Mouse (Mus musculus) limb, embryonic 10.5 days (tissue): ENCODE data around the gene Podn. TPM values are rescaled to one million over a fixed set of nuclear protein-coding genes. Genes with fewer than 3 reads are reported as not detected.
A peak's percentile ranks its signal among the peaks of the same experiment; 100 is the strongest.

Experiments used
- DNase-seq: peaks from one replicate; pipeline ENCODE4 v3.0.0-alpha.2; 2017; ENCODE audit warnings: low spot score
- H3K27ac ChIP-seq: fragments of 300-500 bp; sonication (generic); 2 replicates; pipeline ENCODE4 v1.5.1; 2016; ENCODE audit warnings: mild to moderate bottlenecking
- H3K27me3 ChIP-seq: fragments of 300-500 bp; sonication (generic); 2 replicates; pipeline ENCODE4 v1.6.1; 2016; ENCODE audit warnings: low read depth, mild to moderate bottlenecking; ENCODE audit not compliant: poor library complexity, severe bottlenecking
- H3K36me3 ChIP-seq: fragments of 300-500 bp; sonication (generic); 2 replicates; pipeline ENCODE4 v1.6.1; 2016; ENCODE audit warnings: mild to moderate bottlenecking, moderate library complexity
- H3K4me1 ChIP-seq: fragments of 300-500 bp; sonication (generic); 2 replicates; pipeline ENCODE4 v1.6.1; 2016
- H3K4me3 ChIP-seq: fragments of 300-500 bp; sonication (generic); 2 replicates; pipeline ENCODE4 v1.5.1; 2016; ENCODE audit warnings: mild to moderate bottlenecking, moderate library complexity
- H3K9me3 ChIP-seq: fragments of 300-500 bp; sonication (generic); replicated peaks from 2 replicates; pipeline ENCODE4 v1.6.1; 2016; ENCODE audit warnings: mild to moderate bottlenecking
- WGBS: fragments of 180-500 bp; shearing (Covaris S2); methylation state at CpG from one replicate; pipeline ENCODE4 v1.1.7; 2016; 5-methylcytosine and 5-hydroxymethylcytosine counted together
- polyA plus RNA-seq: library from polyadenylated mRNA; unstranded; fragments of >200 nt; fragmentation: Nextera tagmentation; extraction: Ambion mirVana; gene quantifications from 2 replicates; pipeline ENCODE4 v1.2.1, GENCODE M21; 2016

Gene Podn
- polyA plus RNA-seq, 1 experiment from 2014 or later: 0.33 TPM

DNA sequence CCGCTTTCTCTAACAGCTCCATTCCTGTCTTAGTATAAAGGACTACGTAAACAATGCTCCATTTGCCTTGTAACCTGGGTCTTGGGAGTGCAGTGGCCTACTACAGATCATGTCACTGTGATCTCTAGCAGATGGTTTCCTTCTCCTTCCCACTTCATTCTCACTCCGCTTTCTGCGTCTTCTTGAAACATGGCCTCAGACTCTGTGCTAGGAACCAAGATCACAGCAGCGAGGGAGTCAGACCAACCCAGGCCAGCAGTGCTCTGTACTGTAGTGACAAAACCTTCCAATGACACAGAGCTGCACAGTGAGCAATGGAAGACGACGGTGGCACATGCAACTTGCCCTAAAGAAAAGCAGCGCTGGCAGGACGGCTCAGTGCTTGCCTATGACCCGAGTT is 40.4 kb downstream of the Podn start:
- DNase-seq: no peak
- Histone ChIP-seq H3K36me3 (peaks cover 85% of the 10 kb centered on the region), H3K9me3 (no peaks in the 10 kb centered on the region), H3K4me3 (no peak overlapping the region), H3K27me3 (no peaks in the 10 kb centered on the region), H3K4me1 (no peaks in the 10 kb centered on the region), H3K27ac (no peak overlapping the region)
- 93% methylated on average over 10 of the region's 10 CpGs for WGBS

DNA sequence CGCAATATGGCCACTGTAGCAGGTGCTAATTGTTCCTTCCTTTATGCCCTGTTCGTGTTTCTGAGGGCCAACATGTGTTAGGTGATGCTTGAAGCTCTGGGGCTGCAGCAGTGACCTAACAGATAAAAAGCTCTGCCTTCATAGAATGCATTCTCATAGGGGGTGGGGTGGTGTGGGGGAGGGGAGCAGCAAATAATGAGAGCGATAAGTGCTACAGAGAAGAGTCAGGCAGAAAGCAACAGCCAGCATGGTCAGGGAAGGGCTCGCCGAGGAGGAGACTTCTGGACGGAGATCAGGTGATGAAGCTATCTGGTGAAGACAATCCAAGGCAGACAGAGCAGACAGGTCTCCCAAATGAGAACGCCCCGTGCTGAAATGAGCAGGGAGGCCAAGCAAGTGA is 43.6 kb downstream of the Podn start:
- Histone ChIP-seq H3K4me3 (no peak overlapping the region), H3K4me1 (no peaks in the 10 kb centered on the region), H3K27ac (no peak overlapping the region), H3K36me3 (peaks cover 89% of the 10 kb centered on the region), H3K27me3 (no peaks in the 10 kb centered on the region), H3K9me3 (no peaks in the 10 kb centered on the region)
- no peak for DNase-seq
- 89% methylated on average over 8 of the region's 8 CpGs for WGBS

DNA sequence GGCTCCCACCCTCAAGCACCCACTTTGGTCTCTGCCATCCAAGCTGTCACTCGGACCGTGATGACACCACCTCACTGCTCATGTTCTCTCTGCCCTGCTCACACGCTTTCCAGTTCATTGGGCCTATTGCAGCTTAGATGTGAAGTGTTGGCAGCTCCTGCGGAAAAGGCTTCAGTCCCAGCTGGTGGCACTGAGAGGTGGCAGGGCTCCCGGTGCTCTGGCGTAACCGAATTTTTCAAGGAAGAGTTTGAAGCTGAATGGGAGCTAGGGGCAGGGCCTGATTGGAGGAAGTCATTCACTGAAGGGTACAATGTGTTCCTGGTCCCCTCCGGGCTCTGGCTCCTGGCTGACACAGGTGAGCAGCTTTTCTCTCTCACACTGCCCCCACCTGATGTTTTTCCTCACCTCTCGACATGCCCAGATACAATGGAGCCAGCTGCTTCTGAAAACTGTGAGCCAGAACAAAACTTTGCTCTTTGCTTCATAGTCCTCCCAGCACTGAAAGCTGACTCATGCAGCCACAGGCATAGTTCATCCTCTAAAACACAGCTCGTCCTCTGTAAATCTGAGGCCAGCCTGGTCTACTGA is 44.5 kb downstream of the Podn start:
- no peak overlapping the region for H3K27ac ChIP-seq
- H3K4me3 ChIP-seq: no peak overlapping the region
- peaks cover 91% of the 10 kb centered on the region for H3K36me3 ChIP-seq
- no peak for DNase-seq
- no peaks in the 10 kb centered on the region for H3K27me3 ChIP-seq
- no peaks in the 10 kb centered on the region for H3K4me1 ChIP-seq
- 88% methylated on average over 10 of the region's 10 CpGs for WGBS
- H3K9me3 ChIP-seq: no peaks in the 10 kb centered on the region

DNA sequence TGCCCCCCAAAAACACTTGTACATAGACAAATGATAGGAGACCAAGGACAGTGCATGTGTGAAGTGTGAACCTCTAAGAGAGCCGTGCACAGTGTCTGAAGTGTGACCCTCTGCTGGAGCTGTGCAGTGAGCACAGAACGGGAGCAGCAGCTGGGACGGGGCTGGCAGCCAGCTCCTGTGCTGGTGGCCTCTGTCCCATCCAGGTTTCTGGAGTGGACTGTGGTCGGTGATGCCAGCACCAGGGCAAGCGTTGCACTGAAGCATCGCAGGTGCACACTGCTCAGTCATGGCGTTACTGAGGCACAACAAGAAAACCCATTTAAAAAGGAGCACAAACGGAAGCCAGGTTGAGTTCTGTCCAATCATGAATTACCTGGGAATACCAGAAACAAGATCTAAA is 50.1 kb downstream of the Podn start:
- Histone ChIP-seq H3K36me3 (peaks cover 62% of the 10 kb centered on the region), H3K27ac (peak overlapping the region; percentile 27; the same call in 1 of the 2 replicates)
- WGBS: 89% methylated on average over 8 of the region's 8 CpGs

DNA sequence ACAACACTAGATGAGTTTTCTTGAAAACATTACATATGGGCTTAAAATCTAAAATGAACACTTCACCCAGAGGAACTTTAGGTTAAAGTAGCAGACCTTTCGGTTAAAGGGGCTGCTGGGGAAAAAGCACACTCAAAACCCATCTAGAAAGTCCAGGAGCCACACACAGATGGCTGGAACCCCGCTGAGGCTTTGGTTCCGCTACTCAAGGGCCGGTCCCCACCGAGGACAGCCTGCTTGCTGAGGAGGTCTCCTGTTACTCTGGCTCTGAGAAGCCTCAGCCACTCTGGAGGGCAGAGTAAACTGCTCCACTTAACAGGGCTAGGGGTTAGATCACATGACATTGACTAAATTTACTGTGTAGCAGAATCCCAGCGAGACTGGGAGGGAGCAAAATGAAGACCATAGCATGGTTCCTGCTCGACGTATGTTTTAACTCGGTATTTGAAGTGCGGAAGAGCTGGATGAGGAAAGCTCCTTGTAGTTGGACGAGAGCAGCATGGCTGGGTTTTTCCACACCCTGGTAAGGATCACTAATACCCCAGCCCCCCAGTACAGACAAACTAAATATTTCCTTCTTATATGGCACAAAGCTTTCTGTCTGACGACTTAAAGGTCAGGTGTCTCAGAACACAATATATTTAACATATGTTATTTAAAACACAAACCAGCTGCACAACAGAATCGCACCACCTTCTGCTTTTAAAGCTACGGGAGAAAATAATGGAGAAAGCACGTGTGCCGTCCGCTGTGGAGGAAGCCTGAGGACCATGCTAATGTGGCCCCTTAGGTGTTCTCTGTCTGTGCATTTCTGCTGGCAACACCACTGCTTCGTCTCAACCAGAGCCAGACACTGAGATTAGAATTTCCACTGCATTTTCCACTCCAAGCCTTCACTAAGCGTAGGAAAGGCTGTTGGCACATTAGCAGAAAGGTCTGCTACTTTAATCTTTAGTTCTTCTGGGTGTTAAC is 50.8 kb downstream of the Podn start:
- Histone ChIP-seq H3K4me1 (peaks cover 12% of the 10 kb centered on the region; the same call in 1 of the 2 replicates), H3K27ac (peak overlapping the region; percentile 27; the same call in 1 of the 2 replicates), H3K36me3 (peaks cover 55% of the 10 kb centered on the region), H3K9me3 (no peaks in the 10 kb centered on the region), H3K27me3 (no peaks in the 10 kb centered on the region), H3K4me3 (no peak overlapping the region)
- WGBS: 71% methylated on average over 19 of the region's 19 CpGs
- DNase-seq: no peak

More for the DNA sequence above, 50.1 kb downstream of the Podn start:
- H3K27me3 ChIP-seq: no peaks in the 10 kb centered on the region
- no peak overlapping the region for H3K4me3 ChIP-seq
- DNase-seq: no peak
- H3K4me1 ChIP-seq: peaks cover 12% of the 10 kb centered on the region; the same call in 1 of the 2 replicates
- no peaks in the 10 kb centered on the region for H3K9me3 ChIP-seq

DNA sequence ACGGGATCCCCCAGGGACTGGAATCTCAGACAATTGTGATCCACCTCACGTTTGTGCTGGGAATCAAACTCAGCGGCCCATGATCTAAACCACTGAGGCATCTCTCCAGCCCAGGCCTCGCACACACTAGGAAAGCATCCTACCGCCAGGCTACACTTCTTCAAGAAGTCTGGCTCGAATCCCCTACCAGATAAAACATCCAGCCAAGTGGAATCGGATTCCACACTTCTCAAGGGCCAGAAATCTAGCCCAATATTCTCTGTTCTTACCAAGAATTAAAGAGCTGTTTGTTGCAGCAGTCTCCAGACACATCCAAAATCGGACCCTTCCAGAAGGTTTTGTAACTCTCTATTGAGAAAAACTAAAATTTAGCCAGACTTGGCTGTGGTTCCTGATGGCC is 59.2 kb downstream of the Podn start:
- H3K27me3 ChIP-seq: peaks cover 27% of the 10 kb centered on the region
- no peak overlapping the region for H3K27ac ChIP-seq
- no peak overlapping the region for H3K4me3 ChIP-seq
- WGBS: 87% methylated on average over 8 of the region's 8 CpGs
- H3K36me3 ChIP-seq: 0 out of 2 replicates have a peak, but pooled peaks cover 3% of the 10 kb centered on the region
- no peaks in the 10 kb centered on the region for H3K9me3 ChIP-seq
- H3K4me1 ChIP-seq: peaks cover 10% of the 10 kb centered on the region
- no peak for DNase-seq

DNA sequence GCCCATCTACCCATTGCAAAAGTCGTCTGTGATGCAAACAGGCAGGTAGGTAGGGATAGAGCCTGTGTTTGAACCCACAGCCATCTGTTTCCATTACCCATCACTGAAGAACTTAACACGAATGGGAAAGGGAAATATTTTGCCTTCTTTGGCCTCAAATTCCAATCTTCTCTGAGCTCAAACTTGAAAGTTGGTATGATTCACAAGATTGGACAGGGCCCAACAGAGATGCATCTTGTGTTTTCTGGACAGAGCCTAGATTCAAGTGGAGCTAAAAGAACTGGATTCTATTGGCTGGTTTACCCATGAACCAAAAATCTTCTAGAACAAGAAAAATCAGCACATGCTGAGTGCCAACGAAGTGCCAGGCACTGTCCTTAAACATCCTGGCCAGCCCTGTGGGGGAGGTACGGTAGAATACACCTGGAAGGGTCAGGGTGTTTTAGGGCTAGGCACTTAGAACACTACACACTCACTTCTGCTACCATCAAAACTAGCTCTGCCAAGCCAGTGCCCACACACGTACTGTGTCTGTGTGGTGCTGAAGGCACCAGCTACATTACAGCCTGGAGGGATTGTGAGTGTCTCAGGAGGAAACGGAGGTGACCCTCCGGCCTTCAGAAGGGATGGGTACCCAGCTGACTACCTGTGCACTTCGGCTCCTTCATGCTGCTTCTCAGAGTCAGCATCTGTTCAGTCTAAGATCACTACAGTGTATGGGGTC is 63.0 kb downstream of the Podn start:
- H3K27me3 ChIP-seq: peaks cover 66% of the 10 kb centered on the region

DNA sequence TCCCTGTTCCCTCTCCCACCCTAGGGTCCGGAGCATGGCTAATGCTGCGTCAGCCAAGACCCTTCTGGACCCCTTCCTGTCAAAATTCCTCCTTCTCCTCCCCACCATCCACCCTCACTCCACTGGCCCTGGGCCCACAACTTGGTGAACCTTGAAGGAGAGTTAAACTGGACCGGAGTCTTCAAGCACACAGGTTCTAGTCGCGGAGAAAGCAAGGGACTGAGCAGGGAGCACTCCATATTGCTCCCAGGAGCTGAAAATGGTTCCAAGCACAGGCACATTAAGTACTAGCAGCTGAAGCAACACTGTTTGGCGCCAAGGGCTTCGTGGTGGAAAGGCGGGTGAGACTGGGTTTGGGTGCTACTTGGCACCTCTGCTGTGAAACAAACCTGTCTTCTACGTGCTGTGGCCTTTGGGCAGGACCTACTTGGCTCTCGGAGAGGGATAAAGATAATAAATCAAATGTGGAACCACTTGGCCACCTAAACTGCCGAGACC is 63.8 kb downstream of the Podn start:
- WGBS: 17% methylated on average over 11 of the region's 11 CpGs
- Histone ChIP-seq H3K9me3 (no peaks in the 10 kb centered on the region), H3K4me1 (peaks cover 22% of the 10 kb centered on the region), H3K27ac (peak overlapping the region; percentile 69), H3K4me3 (peak overlapping the region; percentile 65), H3K36me3 (no peaks in the 10 kb centered on the region), H3K27me3 (peaks cover 72% of the 10 kb centered on the region)
- DNase-seq: peak; percentile 46

More for the DNA sequence above, 63.0 kb downstream of the Podn start:
- H3K4me3 ChIP-seq: no peak overlapping the region
- WGBS: 84% methylated on average over 8 of the region's 8 CpGs
- no peaks in the 10 kb centered on the region for H3K9me3 ChIP-seq
- H3K36me3 ChIP-seq: no peaks in the 10 kb centered on the region
- peaks cover 22% of the 10 kb centered on the region for H3K4me1 ChIP-seq
- DNase-seq: no peak
- H3K27ac ChIP-seq: no peak overlapping the region

DNA sequence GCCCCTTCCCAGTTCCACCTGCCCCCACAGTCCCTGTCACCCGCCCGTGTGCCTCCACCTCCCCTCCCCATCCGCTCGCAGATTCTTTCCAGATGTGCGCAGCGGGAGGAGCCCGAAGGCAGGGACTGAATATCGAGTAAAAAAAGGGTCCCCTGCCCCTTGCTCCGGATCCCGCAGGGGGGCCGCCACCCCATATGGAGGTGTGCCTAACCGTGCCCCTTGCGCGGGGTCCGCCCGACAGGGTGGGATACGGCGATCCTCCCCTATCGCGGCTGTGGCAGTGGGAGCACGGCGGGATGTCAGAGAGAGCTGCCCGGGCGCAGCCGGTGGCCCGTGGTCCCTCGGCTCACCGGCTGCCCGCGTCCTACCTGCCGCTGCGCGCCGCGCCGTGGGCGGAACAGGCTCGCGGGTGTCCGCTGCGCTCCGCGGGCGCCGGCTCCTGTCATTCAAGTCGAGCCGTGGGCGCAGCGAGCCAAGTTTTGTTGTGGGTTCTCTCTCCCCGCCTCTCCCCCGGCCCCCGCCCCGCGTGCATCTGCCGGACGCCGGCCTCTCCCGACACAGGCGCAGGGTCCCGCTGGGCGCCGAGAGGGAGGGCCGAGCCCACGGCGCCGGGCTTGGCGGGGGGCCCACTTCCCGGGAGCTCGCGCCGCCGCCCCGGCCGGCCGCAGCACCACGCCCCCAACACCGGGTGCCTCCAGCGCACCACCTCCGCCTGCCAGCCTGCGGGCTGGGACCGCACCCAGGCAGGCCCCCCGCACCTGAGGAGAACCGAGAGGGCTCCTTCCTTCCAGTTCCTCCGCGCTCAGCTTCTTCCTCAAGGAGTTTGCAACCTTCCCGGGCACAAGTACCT is 64.5 kb downstream of the Podn start:
- under 1% methylated on average over 86 of the region's 86 CpGs for WGBS
- Histone ChIP-seq H3K4me1 (peaks cover 22% of the 10 kb centered on the region), H3K27me3 (peaks cover 79% of the 10 kb centered on the region), H3K36me3 (no peaks in the 10 kb centered on the region), H3K9me3 (no peaks in the 10 kb centered on the region), H3K27ac (peak overlapping the region; percentile 69), H3K4me3 (peak overlapping the region; percentile 65)
- DNase-seq: peak; percentile 62

DNA sequence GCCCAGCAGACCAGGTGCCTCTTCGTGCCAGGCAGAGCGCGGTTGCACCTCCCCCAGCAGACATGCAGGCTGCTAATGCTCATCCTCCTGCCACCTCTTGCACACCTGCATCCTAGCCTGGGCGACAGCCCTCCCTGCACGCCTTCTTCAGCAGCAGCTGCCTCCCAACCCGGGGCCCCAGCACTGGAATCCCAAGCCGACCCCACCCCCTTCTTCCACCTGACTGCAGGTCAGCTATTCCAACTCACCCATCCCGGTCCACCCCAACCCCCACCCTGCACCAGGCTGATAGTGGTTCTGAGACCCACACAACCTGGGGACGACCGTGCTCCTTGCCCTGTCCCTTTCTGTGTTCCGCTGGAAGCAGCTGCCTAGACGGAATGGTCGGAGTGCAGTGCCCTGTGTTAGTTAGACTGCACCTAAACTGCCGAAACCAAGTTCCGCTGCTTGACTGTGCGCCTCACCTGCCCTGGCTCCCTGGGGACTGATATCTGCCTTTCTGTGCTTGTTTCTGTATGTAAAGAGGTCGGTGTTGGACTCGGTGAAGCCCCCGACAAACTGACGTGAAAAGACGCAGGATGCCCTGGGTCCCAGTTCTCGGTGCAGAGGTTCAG is 65.2 kb downstream of the Podn start:
- Histone ChIP-seq H3K9me3 (no peaks in the 10 kb centered on the region), H3K4me1 (peaks cover 22% of the 10 kb centered on the region), H3K36me3 (no peaks in the 10 kb centered on the region), H3K27ac (no peak overlapping the region), H3K27me3 (peaks cover 85% of the 10 kb centered on the region), H3K4me3 (peak overlapping the region; percentile 65)
- 2% methylated on average over 22 of the region's 22 CpGs for WGBS
- DNase-seq: peak; percentile 52

DNA sequence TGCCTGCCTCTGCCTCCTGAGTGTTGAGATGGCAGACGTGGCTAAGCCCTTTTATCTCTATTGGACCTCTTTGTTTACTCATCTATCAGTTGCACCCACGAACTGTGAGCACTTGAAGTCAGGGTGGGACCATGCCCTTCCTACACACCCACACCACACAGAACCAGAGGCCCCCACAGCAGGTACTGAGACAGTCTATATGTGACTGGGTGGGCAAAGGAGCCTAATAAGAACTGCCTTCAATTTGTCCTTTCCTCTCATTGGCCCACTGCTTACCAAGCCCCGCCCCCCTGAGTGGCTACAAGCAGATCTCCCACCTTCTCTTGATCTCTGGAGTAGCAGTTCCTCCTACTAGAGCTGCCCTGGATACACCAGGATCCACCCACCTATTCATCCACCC is 70.1 kb downstream of the Podn start:
- H3K9me3 ChIP-seq: no peaks in the 10 kb centered on the region
- H3K4me1 ChIP-seq: peaks cover 21% of the 10 kb centered on the region
- peaks cover 49% of the 10 kb centered on the region for H3K27me3 ChIP-seq
- no peaks in the 10 kb centered on the region for H3K36me3 ChIP-seq
- 32% methylated on average over 3 of the region's 3 CpGs for WGBS
- H3K4me3 ChIP-seq: no peak overlapping the region
- no peak overlapping the region for H3K27ac ChIP-seq
- no peak for DNase-seq
